Mouse (Mus musculus): ENCODE data around the gene Gm11007. TPM values are rescaled to one million over a fixed set of nuclear protein-coding genes. Genes with fewer than 3 reads are reported as not detected.
"Not testable (repeated sequence)": the region's sequence is repeated elsewhere in the genome, so short reads cannot be mapped to it uniquely, and the experiment has no call there.

Gm11007 gene
- polyA plus RNA-seq (2016; fragmentation: Nextera tagmentation; extraction: Ambion mirVana): not detected in 2 replicates

DNA sequence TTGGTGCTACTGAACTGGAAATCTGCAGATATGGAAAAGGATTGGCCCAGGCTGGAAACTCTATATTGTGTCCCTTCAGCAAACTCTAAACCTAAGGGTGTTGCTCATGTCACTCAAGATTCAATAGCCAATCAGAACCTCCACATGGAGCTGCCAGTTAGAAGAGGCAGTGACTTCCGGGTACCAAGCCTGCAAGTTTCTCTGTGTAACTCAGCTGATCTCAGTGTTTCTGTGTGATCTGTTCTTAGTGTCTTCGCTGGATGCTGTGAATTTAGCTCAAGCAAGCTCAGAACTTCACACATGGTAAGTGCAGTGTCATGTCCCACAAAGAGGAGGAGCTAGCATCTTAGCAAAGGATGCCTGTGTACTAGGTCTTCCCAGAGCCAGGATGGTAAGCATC lies at the start of gene Gm11007:
TSS of gene Gm11007 (plus strand) at position 301 of the 400 bp plus-strand sequence.
- not testable (repeated sequence) for ATAC-seq (ENCODE audit: insufficient number of reproducible peaks, insufficient read depth, low FRiP score, low TSS enrichment, low read depth); H3K9ac ChIP-seq (replicated peaks)
- WGBS: no CpG with 5 or more reads among the region's 2 CpGs

More for the DNA sequence above, at the start of gene Gm11007:
- not testable (repeated sequence) for H3K4me1 ChIP-seq (replicated peaks); H3K36me3 ChIP-seq; H3K4me3 ChIP-seq (replicated peaks); H3K4me2 ChIP-seq; H3K27me3 ChIP-seq; H3K9me3 ChIP-seq; H3K27ac ChIP-seq

Other genes with a start within 250 kb of the Gm11007 start
- 12.6 and 14.0 TPM in 2 replicates for gene Gm4724, start 208.2 kb upstream of the Gm11007 start, polyA plus RNA-seq (2016; fragmentation: Nextera tagmentation; extraction: Ambion mirVana)
- gene Zfp965, start 174.0 kb upstream of the Gm11007 start, polyA plus RNA-seq (2016; fragmentation: Nextera tagmentation; extraction: Ambion mirVana): 5.6 and 6.3 TPM in 2 replicates
- 16.5 and 17.5 TPM in 2 replicates for gene Zfp969, start 59.7 kb downstream of the Gm11007 start, polyA plus RNA-seq (2016; fragmentation: Nextera tagmentation; extraction: Ambion mirVana)
- not detected in 2 replicates for gene Gm2007, start 97.6 kb downstream of the Gm11007 start, polyA plus RNA-seq (2016; fragmentation: Nextera tagmentation; extraction: Ambion mirVana)
- 5.8 and 6.7 TPM in 2 replicates for gene Gm14288, start 157.1 kb downstream of the Gm11007 start, polyA plus RNA-seq (2016; fragmentation: Nextera tagmentation; extraction: Ambion mirVana)
- gene Gm6710, start 225.2 kb downstream of the Gm11007 start, polyA plus RNA-seq (2016; fragmentation: Nextera tagmentation; extraction: Ambion mirVana): 18.5 and 22.7 TPM in 2 replicates

Data from limb, embryonic 12.5 days (tissue).